13 mouse cellular contexts compared by ENCODE assay signal in genomic region chr1:151584565-151585216, GRCm38 (mm10).
"Had no signal": no experiment of that assay in that cellular context is flagged by ENCODE, and none has a peak within 500 bp of the region (broad histone marks: within the 10 kb centered on the region; RNA-seq: fewer than 3 reads in every experiment).

No protein-coding gene starts in this region.

- H3K4me2 ChIP-seq: kidney, embryonic 15.5 days; limb, embryonic 15.5 days; liver, embryonic 15.5 days; lung, embryonic 15.5 days; midbrain, embryonic 15.5 days had no signal

- DNase-seq: kidney, adult 2 months; kidney, postnatal 14 days; lung, postnatal 4 days; right cerebral cortex, adult 18-20 months; right cerebral cortex, postnatal 25 days; thymus, postnatal 4 days had no signal

- H3K27ac ChIP-seq: kidney, embryonic 15.5 days; left cerebral cortex, adult 2 months; limb, embryonic 15.5 days; liver, embryonic 15.5 days; lung, embryonic 15.5 days; midbrain, embryonic 15.5 days had no signal

- ATAC-seq: intestine, embryonic 16.5 days; midbrain, embryonic 15.5 days had no signal

- H3K27me3 ChIP-seq: kidney, embryonic 15.5 days; limb, embryonic 15.5 days; liver, embryonic 15.5 days; midbrain, embryonic 15.5 days had no signal

- H3K36me3 ChIP-seq: kidney, embryonic 15.5 days; limb, embryonic 15.5 days; liver, embryonic 15.5 days; lung, embryonic 15.5 days; midbrain, embryonic 15.5 days had no signal

- H3K4me3 ChIP-seq: kidney, embryonic 15.5 days; left cerebral cortex, adult 2 months; limb, embryonic 15.5 days; liver, embryonic 15.5 days; lung, embryonic 15.5 days; midbrain, embryonic 15.5 days had no signal

- H3K9ac ChIP-seq: kidney, embryonic 15.5 days; limb, embryonic 15.5 days; liver, embryonic 15.5 days; lung, embryonic 15.5 days; midbrain, embryonic 15.5 days had no signal

- H3K4me1 ChIP-seq: kidney, embryonic 15.5 days; liver, embryonic 15.5 days; midbrain, embryonic 15.5 days had no signal

- H3K9me3 ChIP-seq: kidney, embryonic 15.5 days; limb, embryonic 15.5 days; liver, embryonic 15.5 days; lung, embryonic 15.5 days; midbrain, embryonic 15.5 days had no signal
